Mouse (Mus musculus): ENCODE data around the gene Unc5cl. TPM values are rescaled to one million over a fixed set of nuclear protein-coding genes. Genes with fewer than 3 reads are reported as not detected.

The Unc5cl gene
- polyA plus RNA-seq, 1 experiment: 68.1 TPM

DNA sequence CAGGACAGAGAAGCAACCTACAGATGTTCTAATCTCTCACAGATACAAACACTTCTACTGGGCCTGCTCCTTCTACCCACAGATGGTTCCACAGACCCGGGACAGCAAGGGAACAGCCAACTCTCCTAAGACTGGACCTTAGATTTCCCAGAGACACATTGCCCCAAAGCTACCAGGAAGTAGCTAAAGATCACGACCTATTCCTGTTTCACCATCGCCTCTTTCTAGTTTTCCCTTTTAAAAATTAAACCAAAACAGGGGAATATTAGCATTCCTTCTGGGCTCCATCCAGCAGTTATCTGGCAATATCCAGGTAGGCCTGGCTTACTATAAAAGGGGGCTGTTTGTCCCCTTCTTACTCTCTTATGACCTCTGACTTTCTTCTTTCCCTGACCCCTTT is 43.3 kb downstream of the Unc5cl start:
- no peaks in the 10 kb centered on the region for H3K36me3 ChIP-seq (ENCODE audit: control insufficient read depth, insufficient read depth, low read length)
- no peak overlapping the region for H3K4me3 ChIP-seq (ENCODE audit: control insufficient read depth, insufficient read depth, low read length)
- DNase-seq: no peak
- no peaks in the 10 kb centered on the region for H3K4me1 ChIP-seq (replicated peaks; ENCODE audit: control insufficient read depth, insufficient read depth, low read length)
- WGBS: 86% methylated on average over 3 of the region's 3 CpGs
- TF ChIP-seq POLR2A (IDR thresholded peaks at IDR 0.05; ENCODE audit: control insufficient read depth, extremely low read depth, insufficient read depth, low read length, poor library complexity) (no peak), CTCF (IDR thresholded peaks at IDR 0.05; ENCODE audit: borderline replicate concordance, control insufficient read depth, extremely low read depth, insufficient read depth, low read length, poor library complexity) (no peak)
- H3K27me3 ChIP-seq (ENCODE audit: control insufficient read depth, insufficient read depth, low read length): no peaks in the 10 kb centered on the region
- H3K27ac ChIP-seq (ENCODE audit: control insufficient read depth, insufficient read depth, low read length): no peak overlapping the region

DNA sequence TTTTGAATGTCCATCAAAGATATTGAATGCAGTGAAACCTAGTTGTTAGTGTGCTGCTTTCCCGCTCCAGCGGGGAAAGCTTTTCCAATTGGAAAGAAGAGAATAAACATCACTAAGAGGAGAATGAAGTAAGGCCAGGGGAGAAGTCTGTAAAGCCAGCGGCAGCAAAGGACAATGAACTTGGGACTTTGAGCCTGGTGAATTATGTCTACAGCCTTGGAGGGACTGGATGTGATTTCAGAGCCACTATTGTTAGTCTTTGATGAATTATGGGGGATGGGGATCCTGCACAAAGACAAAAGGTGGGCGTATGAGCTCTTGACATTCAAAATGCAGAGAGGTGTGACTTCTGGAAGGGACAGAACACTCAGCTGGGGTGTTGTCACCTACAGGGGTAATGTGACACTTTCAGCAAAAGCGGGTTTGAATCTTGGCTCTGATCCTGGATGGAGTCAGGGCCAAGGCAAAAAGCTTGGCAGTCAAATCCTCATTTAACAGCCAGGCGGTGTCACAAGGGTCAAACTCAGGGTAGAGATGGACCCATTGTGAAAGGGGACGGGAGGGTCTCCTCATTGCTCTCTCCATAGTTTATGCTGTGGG is 46.2 kb downstream of the Unc5cl start:
- Histone ChIP-seq H3K36me3 (ENCODE audit: control insufficient read depth, insufficient read depth, low read length) (no peaks in the 10 kb centered on the region), H3K27ac (ENCODE audit: control insufficient read depth, insufficient read depth, low read length) (no peak overlapping the region), H3K4me3 (ENCODE audit: control insufficient read depth, insufficient read depth, low read length) (no peak overlapping the region)

DNA sequence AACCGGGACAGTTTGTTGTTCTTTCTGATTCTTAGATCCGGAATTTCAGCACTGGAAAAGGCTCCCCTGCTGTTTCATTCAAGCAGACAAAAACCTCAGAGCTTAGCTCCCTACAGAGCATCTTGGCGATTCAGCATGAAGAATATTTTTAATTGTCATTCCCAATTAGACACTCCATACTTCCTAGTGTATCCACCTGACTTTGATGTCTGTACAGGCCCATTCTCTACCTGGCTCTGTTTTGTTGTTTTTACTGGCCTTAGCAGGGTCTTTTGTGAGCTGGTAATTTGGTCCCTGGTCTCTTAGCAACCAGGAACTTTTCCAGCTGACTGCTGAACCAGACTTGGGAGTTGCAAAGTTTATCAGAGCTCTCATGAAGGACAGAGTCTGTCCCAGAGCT is 50.3 kb downstream of the Unc5cl start:
- Histone ChIP-seq H3K36me3 (ENCODE audit: control insufficient read depth, insufficient read depth, low read length) (no peaks in the 10 kb centered on the region), H3K27ac (ENCODE audit: control insufficient read depth, insufficient read depth, low read length) (no peak overlapping the region), H3K27me3 (ENCODE audit: control insufficient read depth, insufficient read depth, low read length) (no peaks in the 10 kb centered on the region), H3K4me3 (ENCODE audit: control insufficient read depth, insufficient read depth, low read length) (no peak overlapping the region), H3K4me1 (replicated peaks; ENCODE audit: control insufficient read depth, insufficient read depth, low read length) (peaks cover 10% of the 10 kb centered on the region)
- WGBS: 81% methylated on average over 3 of the region's 3 CpGs
- TF ChIP-seq POLR2A (IDR thresholded peaks at IDR 0.05; ENCODE audit: control insufficient read depth, extremely low read depth, insufficient read depth, low read length, poor library complexity): no peak
- DNase-seq: no peak

More for the DNA sequence above, 46.2 kb downstream of the Unc5cl start:
- no peaks in the 10 kb centered on the region for H3K4me1 ChIP-seq (replicated peaks; ENCODE audit: control insufficient read depth, insufficient read depth, low read length)
- no peak for TF ChIP-seq POLR2A (IDR thresholded peaks at IDR 0.05; ENCODE audit: control insufficient read depth, extremely low read depth, insufficient read depth, low read length, poor library complexity)
- no peak for TF ChIP-seq CTCF (IDR thresholded peaks at IDR 0.05; ENCODE audit: borderline replicate concordance, control insufficient read depth, extremely low read depth, insufficient read depth, low read length, poor library complexity)
- no peaks in the 10 kb centered on the region for H3K27me3 ChIP-seq (ENCODE audit: control insufficient read depth, insufficient read depth, low read length)
- DNase-seq: no peak
- 92% methylated on average over 7 of the region's 7 CpGs for WGBS

DNA sequence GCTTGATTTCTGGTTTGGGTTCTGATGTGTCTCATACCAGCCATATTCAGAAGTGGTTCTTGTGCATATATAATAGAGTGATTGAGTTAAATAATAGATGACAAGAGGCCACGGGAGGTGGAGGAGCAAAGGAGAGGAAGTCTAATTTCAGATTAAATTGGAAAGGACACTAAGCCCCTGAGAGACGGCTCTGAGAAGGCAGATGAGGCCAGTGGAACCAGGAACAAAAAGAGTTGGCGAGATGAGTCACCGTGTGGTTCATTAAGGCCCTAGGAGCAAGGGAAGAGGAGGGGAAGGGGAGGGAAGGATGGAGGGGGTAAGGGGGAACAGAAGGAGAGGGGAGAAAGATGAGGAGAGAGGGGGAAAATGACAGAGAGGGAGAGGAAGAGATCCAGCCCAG is 52.3 kb downstream of the Unc5cl start:
- H3K4me3 ChIP-seq (ENCODE audit: control insufficient read depth, insufficient read depth, low read length): no peak overlapping the region
- peaks cover 10% of the 10 kb centered on the region for H3K4me1 ChIP-seq (replicated peaks; ENCODE audit: control insufficient read depth, insufficient read depth, low read length)
- no peaks in the 10 kb centered on the region for H3K27me3 ChIP-seq (ENCODE audit: control insufficient read depth, insufficient read depth, low read length)
- DNase-seq: no peak
- TF ChIP-seq CTCF (IDR thresholded peaks at IDR 0.05; ENCODE audit: borderline replicate concordance, control insufficient read depth, extremely low read depth, insufficient read depth, low read length, poor library complexity) (no peak), POLR2A (IDR thresholded peaks at IDR 0.05; ENCODE audit: control insufficient read depth, extremely low read depth, insufficient read depth, low read length, poor library complexity) (no peak)
- 78% methylated on average over 4 of the region's 4 CpGs for WGBS
- H3K36me3 ChIP-seq (ENCODE audit: control insufficient read depth, insufficient read depth, low read length): no peaks in the 10 kb centered on the region
- no peak overlapping the region for H3K27ac ChIP-seq (ENCODE audit: control insufficient read depth, insufficient read depth, low read length)

DNA sequence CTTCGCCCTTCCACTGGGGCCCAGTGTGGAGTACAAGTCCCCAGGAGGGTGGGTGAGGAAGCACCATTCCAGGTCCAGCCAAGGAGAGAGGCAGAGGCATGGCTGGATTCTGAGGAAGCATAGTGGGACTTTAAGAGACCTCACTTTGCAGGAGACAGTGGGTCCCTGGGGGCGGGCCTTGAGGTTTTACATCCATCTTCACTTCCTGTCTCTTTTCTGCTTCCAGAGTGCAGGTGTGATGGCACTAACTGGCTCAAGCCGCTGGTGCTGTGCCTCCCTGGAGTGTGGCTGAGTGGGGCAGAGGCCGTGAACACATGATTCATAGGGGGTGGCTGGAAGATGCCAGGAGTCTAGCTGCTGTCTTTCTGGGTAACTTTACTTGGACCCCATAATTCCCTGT is 54.9 kb downstream of the Unc5cl start:
- no peak for TF ChIP-seq POLR2A (IDR thresholded peaks at IDR 0.05; ENCODE audit: control insufficient read depth, extremely low read depth, insufficient read depth, low read length, poor library complexity)
- no peak for TF ChIP-seq CTCF (IDR thresholded peaks at IDR 0.05; ENCODE audit: borderline replicate concordance, control insufficient read depth, extremely low read depth, insufficient read depth, low read length, poor library complexity)
- Histone ChIP-seq H3K27me3 (ENCODE audit: control insufficient read depth, insufficient read depth, low read length) (no peaks in the 10 kb centered on the region), H3K4me1 (replicated peaks; ENCODE audit: control insufficient read depth, insufficient read depth, low read length) (peaks cover 17% of the 10 kb centered on the region), H3K36me3 (ENCODE audit: control insufficient read depth, insufficient read depth, low read length) (no peaks in the 10 kb centered on the region), H3K27ac (ENCODE audit: control insufficient read depth, insufficient read depth, low read length) (peak overlapping the region; percentile 12; the same call in 1 of the 2 replicates), H3K4me3 (ENCODE audit: control insufficient read depth, insufficient read depth, low read length) (no peak overlapping the region)
- DNase-seq: peak; percentile 43
- WGBS: 33% methylated on average over 4 of the region's 4 CpGs

DNA sequence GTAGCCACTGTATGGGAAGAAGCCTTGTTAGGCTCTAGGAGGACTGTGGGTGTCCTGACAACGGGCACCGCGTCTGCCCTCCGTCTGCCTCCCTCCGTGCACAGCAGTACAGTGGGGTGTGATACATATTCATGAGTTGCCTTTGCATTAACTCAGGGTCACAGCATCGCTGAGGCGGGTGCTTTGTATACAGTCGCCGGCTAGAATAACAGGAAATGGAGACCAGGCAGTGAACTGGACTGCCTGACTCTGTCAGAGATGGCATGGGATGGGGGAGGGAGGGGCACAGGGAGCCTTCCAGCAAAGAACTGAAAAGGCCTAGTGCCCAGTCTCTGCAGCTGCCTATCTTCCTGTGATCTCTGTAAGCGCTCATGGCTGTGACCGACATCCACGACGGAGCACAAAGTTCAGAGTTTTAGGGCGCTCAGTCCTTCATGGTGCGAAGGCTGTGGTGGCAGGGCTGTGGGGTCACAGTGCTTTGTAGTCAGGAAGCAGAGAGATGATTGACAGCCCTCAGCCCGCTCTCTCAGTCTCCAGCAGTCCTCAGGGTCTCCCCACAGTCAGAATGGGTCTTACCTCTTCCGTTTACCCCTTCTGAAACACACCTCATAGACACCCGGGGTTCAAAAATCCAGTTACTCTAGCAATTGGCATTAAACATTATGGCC is 58.0 kb downstream of the Unc5cl start:
- no peaks in the 10 kb centered on the region for H3K27me3 ChIP-seq (ENCODE audit: control insufficient read depth, insufficient read depth, low read length)
- DNase-seq: no peak
- no peaks in the 10 kb centered on the region for H3K36me3 ChIP-seq (ENCODE audit: control insufficient read depth, insufficient read depth, low read length)
- H3K4me1 ChIP-seq (replicated peaks; ENCODE audit: control insufficient read depth, insufficient read depth, low read length): peaks cover 17% of the 10 kb centered on the region
- TF ChIP-seq CTCF (IDR thresholded peaks at IDR 0.05; ENCODE audit: borderline replicate concordance, control insufficient read depth, extremely low read depth, insufficient read depth, low read length, poor library complexity) (no peak), POLR2A (IDR thresholded peaks at IDR 0.05; ENCODE audit: control insufficient read depth, extremely low read depth, insufficient read depth, low read length, poor library complexity) (no peak)
- 59% methylated on average over 18 of the region's 18 CpGs for WGBS
- peak overlapping the region; percentile 44; the same call in 1 of the 2 replicates for H3K27ac ChIP-seq (ENCODE audit: control insufficient read depth, insufficient read depth, low read length)
- no peak overlapping the region for H3K4me3 ChIP-seq (ENCODE audit: control insufficient read depth, insufficient read depth, low read length)

Data from thymus, adult 2 months (tissue).